Mouse (Mus musculus) neural tube, embryonic 10.5 days (tissue): Measurements from ENCODE around the gene Tacc3.

ENCODE experiments used
- DNase-seq: peaks from one replicate; pipeline ENCODE4 v3.0.0-alpha.2; 2017; ENCODE audit warnings: low spot score; ENCODE audit errors: extremely low spot score

The Tacc3 gene

DNA sequence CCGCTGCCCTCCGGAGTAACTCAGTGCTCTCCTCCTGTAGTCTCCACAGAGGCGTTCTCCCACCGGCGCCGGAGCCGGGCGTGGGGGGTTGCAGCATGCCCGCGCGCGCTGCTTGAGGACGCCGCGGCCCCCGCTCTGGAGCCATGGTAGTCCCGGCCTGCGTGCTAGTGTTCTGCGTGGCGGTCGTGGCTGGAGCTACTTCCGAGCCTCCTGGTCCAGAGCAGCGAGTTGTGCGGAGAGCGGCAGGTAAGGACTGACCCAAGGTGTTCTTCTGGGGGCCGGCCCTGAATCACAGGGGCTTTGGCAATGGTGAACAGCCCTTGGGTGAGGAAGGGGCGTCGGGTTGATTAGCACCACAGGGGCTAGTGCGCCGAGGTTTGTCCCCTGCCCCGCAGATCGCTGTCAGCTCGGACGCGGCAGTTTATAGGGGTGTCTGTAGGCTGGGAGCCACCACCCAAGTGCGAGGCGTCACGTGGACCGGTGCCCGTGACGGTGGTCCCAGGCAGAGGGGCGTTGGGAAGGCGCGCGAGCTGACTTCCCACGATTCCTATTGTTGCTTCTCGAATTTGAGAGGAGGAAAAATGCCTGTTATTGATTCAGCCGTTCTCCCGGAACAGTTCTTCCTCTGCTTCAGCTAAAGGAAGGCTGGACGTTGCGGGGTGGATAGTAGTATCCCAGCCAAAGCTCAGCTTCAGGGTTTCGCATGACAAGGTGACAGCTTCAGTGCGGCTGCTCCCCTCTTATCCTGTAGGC is 64.5 kb downstream of the Tacc3 start:
- peak; percentile 49 for DNase-seq

DNA sequence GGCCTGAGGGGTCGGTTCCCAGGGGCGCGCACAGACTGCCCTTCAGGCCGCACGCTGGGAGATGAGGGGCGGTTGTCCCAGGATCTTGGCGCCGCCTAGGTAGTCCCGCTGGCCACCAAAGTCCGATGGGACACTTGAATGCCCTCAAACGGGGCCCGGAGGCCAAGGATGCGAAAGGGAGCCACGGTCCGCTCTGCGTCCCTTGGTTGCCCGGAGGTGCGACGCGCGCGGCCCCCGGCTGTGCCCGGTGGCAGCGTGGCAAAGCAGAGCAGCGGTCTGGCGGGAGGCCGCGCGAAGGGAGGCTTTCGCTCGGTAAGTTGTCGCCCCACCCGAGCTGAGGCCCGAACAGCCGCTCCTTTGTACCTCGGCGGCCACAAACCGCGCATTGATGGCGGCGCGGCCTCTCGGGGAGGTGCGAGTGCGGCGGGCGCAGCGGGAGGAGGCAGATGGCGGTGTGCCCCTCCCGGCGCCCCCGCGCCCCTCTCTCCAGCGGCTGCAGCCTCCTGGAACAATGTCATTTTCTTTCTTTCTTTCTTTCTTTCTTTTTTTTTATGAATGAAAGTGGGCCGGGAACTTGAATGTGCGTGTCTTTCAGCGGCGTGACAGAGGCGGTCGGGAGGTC is 65.2 kb downstream of the Tacc3 start:
- peak; percentile 71 for DNase-seq

GRCm38 (mm10) chr5:33723641-33724465 is 65.9 kb downstream of the Tacc3 start:
- DNase-seq: no peak

GRCm38 (mm10) chr5:33726081-33726647 is 68.2 kb downstream of the Tacc3 start:
- DNase-seq: no peak

- DNase-seq: no peak
Observed at GRCm38 (mm10) chr5:33726891-33727290, 69.0 kb downstream of the Tacc3 start.
